Mouse (Mus musculus): ENCODE data around the gene Mia3. TPM values are rescaled to one million over a fixed set of nuclear protein-coding genes. Genes with fewer than 3 reads are reported as not detected.

Gene Mia3
- total RNA-seq, 2 experiments from 2014 or later: 169 to 229 TPM

DNA sequence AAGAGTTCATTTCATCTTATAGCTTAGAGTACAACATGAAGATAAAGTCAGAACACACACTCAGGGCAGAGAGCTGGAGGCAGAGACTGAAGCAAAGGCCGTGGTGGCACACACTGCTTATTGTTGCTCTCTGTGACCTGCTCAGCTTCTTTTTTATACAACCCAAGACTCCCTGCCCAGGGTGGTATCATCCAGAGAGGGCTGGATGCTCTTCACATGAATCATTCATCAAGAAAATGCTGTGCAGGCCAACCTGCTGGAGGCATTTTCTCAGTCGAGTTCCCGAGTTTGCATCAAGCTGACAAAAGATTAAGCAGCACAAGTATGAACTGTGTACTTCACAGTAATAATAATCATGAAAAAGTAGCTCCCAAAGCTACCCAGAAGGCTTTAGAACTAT, 81.0 kb downstream of the Mia3 start:
- no peak for TF ChIP-seq CTCF (IDR thresholded peaks at IDR 0.05)
- no peak for DNase-seq
- Histone ChIP-seq H3K27ac (no peak overlapping the region), H3K4me3 (no peak overlapping the region)
- intact Hi-C loops (cut with DNase I): no loop called here

Other genes with a start within 250 kb of the Mia3 start
- 1 to 10 TPM; 3.3 to 4.6 TPM for gene Disp1, start 148.0 kb downstream of the Mia3 start, total RNA-seq (2021)
- gene Aida, start 73.0 kb downstream of the Mia3 start, total RNA-seq (2021): 10 to 100 TPM; 16.6 to 21.9 TPM
- gene Brox, start 72.3 kb downstream of the Mia3 start, total RNA-seq (2021): 10 to 100 TPM; 17.2 to 22.7 TPM
- gene Taf1a, start 19.4 kb upstream of the Mia3 start, total RNA-seq (2021): 1 to 10 TPM; 6.1 to 7.3 TPM
- not detected for gene Hhipl2, start 48.7 kb upstream of the Mia3 start, total RNA-seq (2021)

Data from gastrocnemius, adult 2 months (tissue).